ENCODE assay signal across 11 mouse cellular contexts in genomic region chr1:44683723-44684122, GRCm38 (mm10).
"Had no signal": no experiment of that assay in that cellular context is flagged by ENCODE, and none has a peak within 500 bp of the region (broad histone marks: within the 10 kb centered on the region; RNA-seq: fewer than 3 reads in every experiment).

No protein-coding gene starts in this region.

- H3K36me3 ChIP-seq: limb, embryonic 13.5 days; neural tube, embryonic 13.5 days had no signal

- H3K27me3 ChIP-seq: limb, embryonic 13.5 days; neural tube, embryonic 13.5 days had no signal

- H3K9me3 ChIP-seq: neural tube, embryonic 13.5 days had no signal

- H3K27ac ChIP-seq: left cerebral cortex, adult 2 months; limb, embryonic 13.5 days; liver, embryonic 14.5 days; neural tube, embryonic 13.5 days had no signal

- H3K4me3 ChIP-seq: left cerebral cortex, adult 2 months; limb, embryonic 13.5 days; myocyte; neural tube, embryonic 13.5 days had no signal

- H3K4me1 ChIP-seq: neural tube, embryonic 13.5 days had no signal

- DNase-seq: kidney, adult 18-20 months; kidney, postnatal 25 days; lung, adult 18-20 months; right cerebral cortex, adult 18-20 months; right cerebral cortex, postnatal 25 days; thymus, postnatal 4 days had no signal

- H3K9ac ChIP-seq: limb, embryonic 13.5 days; liver, embryonic 14.5 days; neural tube, embryonic 13.5 days had no signal

- H3K4me2 ChIP-seq: limb, embryonic 13.5 days; neural tube, embryonic 13.5 days had no signal
